Mouse (Mus musculus) cortical plate, adult 2 months (tissue): ENCODE results near the gene B4galnt3.

Experiments used
- CTCF ChIP-seq: fragments of 200-500 bp; IDR thresholded peaks from 2 replicates; pipeline ENCODE4 v1.5.1; 2011; ENCODE audit warnings: mild to moderate bottlenecking, control low read depth, low read length; ENCODE audit not compliant: insufficient read depth; ENCODE audit errors: extremely low read depth
- POLR2A ChIP-seq: fragments of 200-500 bp; IDR thresholded peaks from 2 replicates; pipeline ENCODE4 v1.6.1; 2011; ENCODE audit warnings: mild to moderate bottlenecking, low read length, control low read depth; ENCODE audit not compliant: insufficient read depth; ENCODE audit errors: extremely low read depth

- no peak for TF ChIP-seq CTCF
- TF ChIP-seq POLR2A: no peak
These were observed 5.8 kb downstream of the B4galnt3 start for GRCm38 (mm10) chr6:120288541-120288940.
